Mouse (Mus musculus) liver, embryonic 14 days (tissue): ENCODE data around the gene Bpifb9b. TPM values are rescaled to one million over a fixed set of nuclear protein-coding genes. Genes with fewer than 3 reads are reported as not detected.

Source experiments
- polyA plus RNA-seq: library from polyadenylated mRNA; depleted of rRNA; stranded (reverse); fragments of >200 nt; gene quantifications from 2 replicates; pipeline ENCODE4 v1.2.3, GENCODE M21; 2012; rRNA removed

Bpifb9b gene
- polyA plus RNA-seq: not detected in 2 replicates

GRCm38 (mm10) chr2:154306927-154307326 lies at the start of gene Bpifb9b:
Bpifb9b (plus strand) TSS chr2:154307227.

GRCm38 (mm10) chr2:154257554-154257953 lies 49.5 kb upstream of the Bpifb9b start, which contains the start of gene Bpifb9a:
Bpifb9a (plus strand) TSS chr2:154257854.

Other genes with a start within 250 kb of the Bpifb9b start
- gene Bpifa3, start 176.9 kb upstream of the Bpifb9b start, polyA plus RNA-seq: not detected in 2 replicates
- 0.05 TPM in 1 of 2 replicates, not detected in the other for gene Bpifa1, start 164.3 kb upstream of the Bpifb9b start, polyA plus RNA-seq
- gene Bpifa5, start 144.6 kb upstream of the Bpifb9b start, polyA plus RNA-seq: not detected in 2 replicates
- gene Bpifb1, start 116.4 kb upstream of the Bpifb9b start, polyA plus RNA-seq: 0.22 and 0.23 TPM in 2 replicates
- gene Bpifb5, start 83.5 kb upstream of the Bpifb9b start, polyA plus RNA-seq: not detected in 2 replicates
- gene Bpifb9a, start 49.4 kb upstream of the Bpifb9b start, polyA plus RNA-seq: not detected in 2 replicates
- 7.7 and 12.4 TPM in 2 replicates for gene Cdk5rap1, start 65.8 kb downstream of the Bpifb9b start, polyA plus RNA-seq
- 1.5 TPM in 2 replicates for gene Snta1, start 100.9 kb downstream of the Bpifb9b start, polyA plus RNA-seq
- gene Cbfa2t2, start 129.3 kb downstream of the Bpifb9b start, polyA plus RNA-seq: 3.8 and 4.3 TPM in 2 replicates
- 0.90 and 1.3 TPM in 2 replicates for gene 1700003F12Rik, start 239.9 kb downstream of the Bpifb9b start, polyA plus RNA-seq
- not detected in 2 replicates for gene Actl10, start 244.5 kb downstream of the Bpifb9b start, polyA plus RNA-seq